Mouse (Mus musculus): ENCODE measurements at regions not wholly inside any gene's neighbourhood (a gene's known extent, or its start where the extent isn't known, plus 50 kb on each side); places are given as distances from the start of the nearest gene placed in this dataset.

- H3K4me3 ChIP-seq (replicated peaks) = no peak overlapping the region
- peaks cover 8% of the 10 kb centered on the region for H3K9me3 ChIP-seq
- H3K27me3 ChIP-seq (replicated peaks) = no peaks in the 10 kb centered on the region
- TF ChIP-seq FLI1 (IDR thresholded peaks at IDR 0.05; ENCODE audit: low read length) (no peak), GATA1 (IDR thresholded peaks at IDR 0.05; ENCODE audit: borderline replicate concordance, low read length) (no peak)
- no peaks in the 10 kb centered on the region for H3K36me3 ChIP-seq (replicated peaks; ENCODE audit: low read length)
- peaks cover 16% of the 10 kb centered on the region for H3K4me1 ChIP-seq
Observed at GRCm38 (mm10) chr10:95107532-95108251, 163.1 kb upstream of the Plxnc1 start.

- Histone ChIP-seq H3K4me3 (replicated peaks) (no peak overlapping the region), H3K36me3 (replicated peaks; ENCODE audit: low read length) (no peaks in the 10 kb centered on the region), H3K27me3 (replicated peaks) (peaks cover 2% of the 10 kb centered on the region), H3K9me3 (no peaks in the 10 kb centered on the region), H3K4me1 (peaks cover 6% of the 10 kb centered on the region; the same call in 1 of the 2 replicates)
- TF ChIP-seq GATA1 (IDR thresholded peaks at IDR 0.05; ENCODE audit: borderline replicate concordance, low read length) (no peak), FLI1 (IDR thresholded peaks at IDR 0.05; ENCODE audit: low read length) (no peak)
Observed at GRCm38 (mm10) chr10:95103808-95104207, 159.2 kb upstream of the Plxnc1 start.

- Histone ChIP-seq H3K27me3 (replicated peaks) (peaks cover 5% of the 10 kb centered on the region), H3K9me3 (no peaks in the 10 kb centered on the region), H3K4me1 (peaks cover 3% of the 10 kb centered on the region; the same call in 1 of the 2 replicates), H3K4me3 (replicated peaks) (no peak overlapping the region), H3K36me3 (replicated peaks; ENCODE audit: low read length) (no peaks in the 10 kb centered on the region)
- TF ChIP-seq GATA1 (IDR thresholded peaks at IDR 0.05; ENCODE audit: borderline replicate concordance, low read length) (no peak), FLI1 (IDR thresholded peaks at IDR 0.05; ENCODE audit: low read length) (no peak)
Observed at GRCm38 (mm10) chr10:95102981-95103380, 158.3 kb upstream of the Plxnc1 start.

GRCm38 (mm10) chr10:95099906-95100305, 155.3 kb upstream of the Plxnc1 start:
- TF ChIP-seq FLI1 (IDR thresholded peaks at IDR 0.05; ENCODE audit: low read length) (no peak), GATA1 (IDR thresholded peaks at IDR 0.05; ENCODE audit: borderline replicate concordance, low read length) (no peak)
- Histone ChIP-seq H3K9me3 (no peaks in the 10 kb centered on the region), H3K4me1 (no peaks in the 10 kb centered on the region; the same call in 1 of the 2 replicates), H3K36me3 (replicated peaks; ENCODE audit: low read length) (no peaks in the 10 kb centered on the region), H3K27me3 (replicated peaks) (peaks cover 10% of the 10 kb centered on the region), H3K4me3 (replicated peaks) (no peak overlapping the region)

- TF ChIP-seq GATA1 (IDR thresholded peaks at IDR 0.05; ENCODE audit: borderline replicate concordance, low read length) (no peak), FLI1 (IDR thresholded peaks at IDR 0.05; ENCODE audit: low read length) (no peak)
- Histone ChIP-seq H3K4me3 (replicated peaks) (no peak overlapping the region), H3K27me3 (replicated peaks) (peaks cover 19% of the 10 kb centered on the region), H3K36me3 (replicated peaks; ENCODE audit: low read length) (no peaks in the 10 kb centered on the region), H3K4me1 (no peaks in the 10 kb centered on the region), H3K9me3 (no peaks in the 10 kb centered on the region)
Observed at GRCm38 (mm10) chr10:95095847-95096246, 151.2 kb upstream of the Plxnc1 start.

GRCm38 (mm10) chr10:95094771-95095170, 150.1 kb upstream of the Plxnc1 start:
- Histone ChIP-seq H3K4me1 (no peaks in the 10 kb centered on the region), H3K36me3 (replicated peaks; ENCODE audit: low read length) (no peaks in the 10 kb centered on the region), H3K27me3 (replicated peaks) (peaks cover 19% of the 10 kb centered on the region), H3K9me3 (no peaks in the 10 kb centered on the region), H3K4me3 (replicated peaks) (no peak overlapping the region)
- TF ChIP-seq GATA1 (IDR thresholded peaks at IDR 0.05; ENCODE audit: borderline replicate concordance, low read length) (no peak), FLI1 (IDR thresholded peaks at IDR 0.05; ENCODE audit: low read length) (no peak)

GRCm38 (mm10) chr10:95093266-95093665, 148.6 kb upstream of the Plxnc1 start:
- no peaks in the 10 kb centered on the region for H3K36me3 ChIP-seq (replicated peaks; ENCODE audit: low read length)
- TF ChIP-seq GATA1 (IDR thresholded peaks at IDR 0.05; ENCODE audit: borderline replicate concordance, low read length) (no peak), FLI1 (IDR thresholded peaks at IDR 0.05; ENCODE audit: low read length) (no peak)
- H3K4me3 ChIP-seq (replicated peaks) = no peak overlapping the region
- H3K4me1 ChIP-seq = peaks cover 9% of the 10 kb centered on the region
- peaks cover 17% of the 10 kb centered on the region for H3K27me3 ChIP-seq (replicated peaks)
- H3K9me3 ChIP-seq = no peaks in the 10 kb centered on the region

- TF ChIP-seq FLI1 (IDR thresholded peaks at IDR 0.05; ENCODE audit: low read length) (no peak), GATA1 (IDR thresholded peaks at IDR 0.05; ENCODE audit: borderline replicate concordance, low read length) (no peak)
- no peaks in the 10 kb centered on the region for H3K36me3 ChIP-seq (replicated peaks; ENCODE audit: low read length)
- peaks cover 30% of the 10 kb centered on the region for H3K4me1 ChIP-seq
- H3K9me3 ChIP-seq = no peaks in the 10 kb centered on the region
- H3K27me3 ChIP-seq (replicated peaks) = peaks cover 11% of the 10 kb centered on the region
- no peak overlapping the region for H3K4me3 ChIP-seq (replicated peaks)
Observed at GRCm38 (mm10) chr10:95091086-95091485, 146.5 kb upstream of the Plxnc1 start.

- H3K9me3 ChIP-seq = no peaks in the 10 kb centered on the region
- TF ChIP-seq GATA1 (IDR thresholded peaks at IDR 0.05; ENCODE audit: borderline replicate concordance, low read length) = no peak
- no peak for TF ChIP-seq FLI1 (IDR thresholded peaks at IDR 0.05; ENCODE audit: low read length)
- H3K4me3 ChIP-seq (replicated peaks) = no peak overlapping the region
- H3K36me3 ChIP-seq (replicated peaks; ENCODE audit: low read length) = no peaks in the 10 kb centered on the region
- H3K4me1 ChIP-seq = peaks cover 34% of the 10 kb centered on the region
- peaks cover 11% of the 10 kb centered on the region for H3K27me3 ChIP-seq (replicated peaks)
Observed at GRCm38 (mm10) chr10:95090641-95091040, 146.0 kb upstream of the Plxnc1 start.

- H3K4me3 ChIP-seq (replicated peaks) = no peak overlapping the region
- TF ChIP-seq FLI1 (IDR thresholded peaks at IDR 0.05; ENCODE audit: low read length) (no peak), GATA1 (IDR thresholded peaks at IDR 0.05; ENCODE audit: borderline replicate concordance, low read length) (no peak)
- H3K4me1 ChIP-seq = peaks cover 39% of the 10 kb centered on the region
- H3K27me3 ChIP-seq (replicated peaks) = peaks cover 14% of the 10 kb centered on the region
- no peaks in the 10 kb centered on the region for H3K36me3 ChIP-seq (replicated peaks; ENCODE audit: low read length)
- H3K9me3 ChIP-seq = no peaks in the 10 kb centered on the region
Observed at GRCm38 (mm10) chr10:95090035-95090434, 145.4 kb upstream of the Plxnc1 start.

All from megakaryocyte, embryonic 14.5 days (primary cell).